ENCODE assay signal across 13 mouse cellular contexts in the genomic region with DNA sequence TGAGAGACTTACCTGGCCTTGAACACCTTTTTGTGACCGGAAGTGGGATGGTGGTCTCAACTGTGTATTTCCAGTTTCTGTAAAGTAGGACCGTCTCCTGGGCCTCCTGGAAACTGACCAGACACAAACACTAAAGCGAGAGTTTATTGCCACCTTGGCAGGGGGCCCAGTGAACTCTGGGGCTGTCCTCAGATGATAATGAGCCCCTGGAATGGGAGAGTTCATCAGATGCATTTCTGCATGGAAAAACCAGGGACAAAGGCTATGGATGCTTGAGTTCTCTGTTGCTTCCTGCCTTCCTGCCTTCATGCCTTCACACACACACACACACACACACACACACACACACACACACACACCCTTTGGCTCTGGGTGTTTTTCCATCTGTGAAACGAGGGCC. TPM values are rescaled to one million over a fixed set of nuclear protein-coding genes. Genes with fewer than 3 reads are reported as not detected.
A peak's percentile ranks its signal among the peaks of the same experiment; 100 is the strongest.
DNase-seq lines count a peak whose midpoint lies in the region; ATAC-seq and TF ChIP-seq lines count a peak whose summit lies in the region.
"Had no signal": no experiment of that assay in that cellular context is flagged by ENCODE, and none has a peak within 500 bp of the region (broad histone marks: within the 10 kb centered on the region; RNA-seq: fewer than 3 reads in every experiment).

No protein-coding gene starts in this region.

- H3K27ac ChIP-seq in gastrocnemius, adult 2 months = 0 out of 2 replicates have a peak overlapping the region, but pooled peaks have one; percentile 84
- H3K27ac ChIP-seq in forebrain, postnatal 0 days (ENCODE audit: low read depth, low read length) = no peak overlapping the region
- H3K27ac ChIP-seq in midbrain, embryonic 16.5 days (ENCODE audit: low read length) = no peak overlapping the region
- H3K27ac ChIP-seq: liver, embryonic 14.5 days had no signal

- no peak overlapping the region for H3K9ac ChIP-seq in forebrain, postnatal 0 days
- H3K9ac ChIP-seq in midbrain, embryonic 16.5 days (ENCODE audit: low read depth, low read length) = no peak overlapping the region; the same call in 1 of the 2 replicates
- H3K9ac ChIP-seq: liver, embryonic 14.5 days had no signal

- H3K27me3 ChIP-seq in forebrain, postnatal 0 days (ENCODE audit: insufficient read depth, low read length) = no peaks in the 10 kb centered on the region
- peaks cover 6% of the 10 kb centered on the region; the same call in 1 of the 2 replicates for H3K27me3 ChIP-seq in midbrain, embryonic 16.5 days (ENCODE audit: control insufficient read depth, insufficient read depth, low read depth, low read length)

- 28% methylated on average over 4 of the region's 4 CpGs for WGBS in forebrain, postnatal 0 days
- 44% methylated on average over 4 of the region's 4 CpGs for WGBS in midbrain, embryonic 16.5 days

- ATAC-seq in forebrain, postnatal 0 days = no peak
- ATAC-seq in midbrain, embryonic 16.5 days = no peak

- no peak for DNase-seq in gastrocnemius, adult 2 months
- no peak for DNase-seq in gastrocnemius, adult 8-10 months (ENCODE audit: low spot score in 2 of 2)
- peak; percentile 28 to 36 for DNase-seq in lung, postnatal 4 days
- DNase-seq in lung, postnatal 14 days = no peak
- no peak for DNase-seq in forebrain, postnatal 0 days
- DNase-seq in right cerebral cortex, postnatal 14 days = no peak
- no peak for DNase-seq in urinary bladder, postnatal 10 days (ENCODE audit: low spot score)
- DNase-seq: B cell, adult 2 months; cerebellum, adult 9-10 months; thymus, postnatal 14 days had no signal

- H3K9me3 ChIP-seq in forebrain, postnatal 0 days (ENCODE audit: low read length) = no peaks in the 10 kb centered on the region
- no peaks in the 10 kb centered on the region for H3K9me3 ChIP-seq in midbrain, embryonic 16.5 days (replicated peaks; ENCODE audit: control insufficient read depth, low read length, poor library complexity, severe bottlenecking)

- no peak for TF ChIP-seq CTCF in gastrocnemius, adult 2 months (IDR thresholded peaks at IDR 0.05)
- TF ChIP-seq CTCF in forebrain, postnatal 0 days (IDR thresholded peaks at IDR 0.05; ENCODE audit: low read depth) = no peak

- peak overlapping the region; percentile 92; the same call in 1 of the 2 replicates for H3K4me2 ChIP-seq in forebrain, postnatal 0 days (ENCODE audit: low read depth)
- peak overlapping the region; percentile 69 for H3K4me2 ChIP-seq in midbrain, embryonic 16.5 days (ENCODE audit: low read length)

- intact Hi-C loops in gastrocnemius, adult 2 months (cut with DNase I) = no loop called here

- H3K4me3 ChIP-seq in gastrocnemius, adult 2 months = no peak overlapping the region
- no peak overlapping the region for H3K4me3 ChIP-seq in forebrain, postnatal 0 days (ENCODE audit: low read depth, low read length)
- H3K4me3 ChIP-seq in midbrain, embryonic 16.5 days (ENCODE audit: low read depth, low read length) = no peak overlapping the region
- H3K4me3 ChIP-seq: megakaryocyte, embryonic 14.5 days had no signal

- H3K4me1 ChIP-seq in forebrain, postnatal 0 days (ENCODE audit: insufficient read depth) = peaks cover 6% of the 10 kb centered on the region; the same call in 1 of the 2 replicates
- H3K4me1 ChIP-seq in midbrain, embryonic 16.5 days (ENCODE audit: control insufficient read depth, insufficient read depth, low read length) = peaks cover 14% of the 10 kb centered on the region; the same call in 1 of the 2 replicates

- H3K36me3 ChIP-seq in forebrain, postnatal 0 days (ENCODE audit: insufficient read depth) = no peaks in the 10 kb centered on the region
- no peaks in the 10 kb centered on the region for H3K36me3 ChIP-seq in midbrain, embryonic 16.5 days (ENCODE audit: control insufficient read depth, insufficient read depth, low read length)

RNA-seq across cellular contexts. Expression of a gene that starts 1.8 kb away (rescaled TPM):
- 1 to 10 TPM; 4.9 to 6.9 TPM for total RNA-seq in gastrocnemius, adult 2 months (2021)
- total RNA-seq in gastrocnemius, adult 8-10 months (2022) = 1 to 10 TPM; 4.3 to 9.8 (median 6.8) TPM
- total RNA-seq in forebrain, postnatal 0 days (2014; rRNA removed) = 49.2 and 68.8 TPM in 2 replicates
- 41.6 and 58.3 TPM in 2 replicates for polyA plus RNA-seq in forebrain, postnatal 0 days (2015; fragmentation: Nextera tagmentation; extraction: Ambion mirVana)
- 25.0 and 26.2 TPM in 2 replicates for polyA plus RNA-seq in midbrain, embryonic 16.5 days (2015; fragmentation: Nextera tagmentation; extraction: Ambion mirVana)

Comparison
In these comparisons a context has a peak if more than half of its experiments do, and no peak if none do; other contexts are left out.
1. DNase-seq: peak in lung, postnatal 4 days (2 of 2); none in gastrocnemius, adult 2 months (single experiment), gastrocnemius, adult 8-10 months (0 of 2), lung, postnatal 14 days (single experiment), forebrain, postnatal 0 days (single experiment), right cerebral cortex, postnatal 14 days (single experiment) and urinary bladder, postnatal 10 days (single experiment).